Mouse (Mus musculus): ENCODE data around the gene Npr1.

DNA sequence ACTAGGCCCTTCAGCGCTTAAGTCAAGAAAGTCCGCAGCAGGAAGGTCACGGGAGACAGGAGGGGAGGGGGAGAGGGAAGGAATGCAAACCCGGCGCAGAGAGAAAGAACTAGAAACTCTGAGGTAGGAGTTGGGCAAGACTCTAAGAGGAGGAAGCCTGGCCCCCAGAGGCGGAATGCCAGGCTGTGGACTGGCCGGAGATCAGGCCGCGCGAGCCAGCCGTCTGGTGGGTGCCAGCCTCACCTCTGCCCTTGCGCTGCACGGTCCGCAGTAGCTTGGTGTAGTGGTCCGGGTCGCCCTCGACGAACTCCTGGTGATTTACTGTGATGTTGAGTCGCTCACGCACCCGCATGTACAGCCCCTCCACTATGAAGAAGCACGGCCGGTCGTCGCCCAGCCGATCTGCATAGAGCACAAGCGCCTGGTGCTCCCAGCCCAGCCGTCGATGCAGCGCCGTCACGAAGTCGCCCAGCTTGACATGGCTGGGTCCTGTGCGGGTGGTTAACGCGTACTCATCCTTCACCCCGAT lies 1.1 kb downstream of the Npr1 start:
- no peak for TF ChIP-seq POLR2A (IDR thresholded peaks at IDR 0.05; ENCODE audit: low read depth, low read length)
- TF ChIP-seq CTCF (IDR thresholded peaks at IDR 0.05; ENCODE audit: extremely low read depth, insufficient read depth, insufficient read length, insufficient replicate concordance), result no peak

Measured in spleen, adult 2 months (tissue).